Mouse (Mus musculus): ENCODE data around the gene Specc1l. TPM values are rescaled to one million over a fixed set of nuclear protein-coding genes. Genes with fewer than 3 reads are reported as not detected.
A peak's percentile ranks its signal among the peaks of the same experiment; 100 is the strongest.

Gene Specc1l
- polyA plus RNA-seq, 1 experiment, result 17.7 TPM

- DNase-seq (ENCODE audit: low read depth in 1 of 2, low spot score in 2 of 2), result peak in 1 of 2 experiments; percentile 28
- 5% methylated on average over 9 of the region's 9 CpGs for WGBS
- H3K4me3 ChIP-seq (ENCODE audit: extremely low read depth, insufficient read depth, insufficient read length), result peak overlapping the region; percentile 90
Measured at GRCm38 (mm10) chr10:75316472-75316871, 104.6 kb downstream of the Specc1l start.

GRCm38 (mm10) chr10:75316872-75316907, 104.8 kb downstream of the Specc1l start, which contains the start of gene Adora2a:
Adora2a (plus strand) TSS chr10:75316877.
- no peaks in the 10 kb centered on the region for H3K36me3 ChIP-seq (ENCODE audit: control insufficient read depth, insufficient read depth, low read length)

More at GRCm38 (mm10) chr10:75316472-75316871, 104.6 kb downstream of the Specc1l start:
- no peaks in the 10 kb centered on the region for H3K36me3 ChIP-seq (ENCODE audit: control insufficient read depth, insufficient read depth, low read length)
- peaks cover 36% of the 10 kb centered on the region; the same call in 1 of the 2 replicates for H3K4me1 ChIP-seq (ENCODE audit: control insufficient read depth, insufficient read depth, insufficient read length)
- H3K27me3 ChIP-seq (ENCODE audit: control insufficient read depth, insufficient read depth, low read length), result peaks cover 4% of the 10 kb centered on the region; the same call in 1 of the 2 replicates
- H3K27ac ChIP-seq (ENCODE audit: insufficient read depth, low read length), result no peak overlapping the region
- TF ChIP-seq CTCF (IDR thresholded peaks at IDR 0.05; ENCODE audit: extremely low read depth, insufficient read depth, insufficient read length, insufficient replicate concordance) (no peak), POLR2A (IDR thresholded peaks at IDR 0.05; ENCODE audit: low read depth, low read length) (no peak)

GRCm38 (mm10) chr10:75316908-75317761, 105.3 kb downstream of the Specc1l start:
- H3K27me3 ChIP-seq (ENCODE audit: control insufficient read depth, insufficient read depth, low read length), result peaks cover 4% of the 10 kb centered on the region; the same call in 1 of the 2 replicates

More at GRCm38 (mm10) chr10:75316872-75316907, 104.8 kb downstream of the Specc1l start, which contains the start of gene Adora2a:
- peak within 1 kb of the TSS; percentile 90 for H3K4me3 ChIP-seq (ENCODE audit: extremely low read depth, insufficient read depth, insufficient read length)
- no peak for DNase-seq (ENCODE audit: low read depth in 1 of 2, low spot score in 2 of 2)
- 0% methylated on average over 3 of the region's 4 CpGs for WGBS
- H3K4me1 ChIP-seq (ENCODE audit: control insufficient read depth, insufficient read depth, insufficient read length), result peaks cover 36% of the 10 kb centered on the region; the same call in 1 of the 2 replicates
- H3K27me3 ChIP-seq (ENCODE audit: control insufficient read depth, insufficient read depth, low read length), result peaks cover 4% of the 10 kb centered on the region; the same call in 1 of the 2 replicates
- H3K27ac ChIP-seq (ENCODE audit: insufficient read depth, low read length), result peak within 1 kb of the TSS; percentile 87
- no peak for TF ChIP-seq POLR2A (IDR thresholded peaks at IDR 0.05; ENCODE audit: low read depth, low read length)
- TF ChIP-seq CTCF (IDR thresholded peaks at IDR 0.05; ENCODE audit: extremely low read depth, insufficient read depth, insufficient read length, insufficient replicate concordance), result no peak

GRCm38 (mm10) chr10:75318206-75318605, 106.3 kb downstream of the Specc1l start:
- Histone ChIP-seq H3K27me3 (ENCODE audit: control insufficient read depth, insufficient read depth, low read length) (peaks cover 4% of the 10 kb centered on the region; the same call in 1 of the 2 replicates), H3K27ac (ENCODE audit: insufficient read depth, low read length) (peak overlapping the region; percentile 87; the same call in 1 of the 2 replicates), H3K4me1 (ENCODE audit: control insufficient read depth, insufficient read depth, insufficient read length) (peaks cover 36% of the 10 kb centered on the region; the same call in 1 of the 2 replicates), H3K36me3 (ENCODE audit: control insufficient read depth, insufficient read depth, low read length) (no peaks in the 10 kb centered on the region), H3K4me3 (ENCODE audit: extremely low read depth, insufficient read depth, insufficient read length) (peak overlapping the region; percentile 90)
- no peak for DNase-seq (ENCODE audit: low read depth in 1 of 2, low spot score in 2 of 2)
- 68% methylated on average over 6 of the region's 6 CpGs for WGBS
- TF ChIP-seq POLR2A (IDR thresholded peaks at IDR 0.05; ENCODE audit: low read depth, low read length) (no peak), CTCF (IDR thresholded peaks at IDR 0.05; ENCODE audit: extremely low read depth, insufficient read depth, insufficient read length, insufficient replicate concordance) (no peak)

More at GRCm38 (mm10) chr10:75316908-75317761, 105.3 kb downstream of the Specc1l start:
- no peaks in the 10 kb centered on the region for H3K36me3 ChIP-seq (ENCODE audit: control insufficient read depth, insufficient read depth, low read length)
- TF ChIP-seq POLR2A (IDR thresholded peaks at IDR 0.05; ENCODE audit: low read depth, low read length), result peak; percentile 15; the same call in 1 of the 2 replicates
- peak; percentile 71 for TF ChIP-seq CTCF (IDR thresholded peaks at IDR 0.05; ENCODE audit: extremely low read depth, insufficient read depth, insufficient read length, insufficient replicate concordance)
- WGBS, result 1% methylated on average over 68 of the region's 81 CpGs
- peak overlapping the region; percentile 90 for H3K4me3 ChIP-seq (ENCODE audit: extremely low read depth, insufficient read depth, insufficient read length)
- peaks cover 36% of the 10 kb centered on the region; the same call in 1 of the 2 replicates for H3K4me1 ChIP-seq (ENCODE audit: control insufficient read depth, insufficient read depth, insufficient read length)
- DNase-seq (ENCODE audit: low read depth in 1 of 2, low spot score in 2 of 2), result peak in 1 of 2 experiments; percentile 79
- H3K27ac ChIP-seq (ENCODE audit: insufficient read depth, low read length), result peak overlapping the region; percentile 87

GRCm38 (mm10) chr10:75320321-75320720, 108.4 kb downstream of the Specc1l start:
- peak overlapping the region; percentile 48; the same call in 1 of the 2 replicates for H3K27ac ChIP-seq (ENCODE audit: insufficient read depth, low read length)
- 4% methylated on average over 4 of the region's 4 CpGs for WGBS
- H3K4me3 ChIP-seq (ENCODE audit: extremely low read depth, insufficient read depth, insufficient read length), result peak overlapping the region; percentile 12; the same call in 1 of the 2 replicates
- no peaks in the 10 kb centered on the region for H3K36me3 ChIP-seq (ENCODE audit: control insufficient read depth, insufficient read depth, low read length)
- peak; percentile 32 to 56 for DNase-seq (ENCODE audit: low read depth in 1 of 2, low spot score in 2 of 2)
- H3K4me1 ChIP-seq (ENCODE audit: control insufficient read depth, insufficient read depth, insufficient read length), result peaks cover 44% of the 10 kb centered on the region
- H3K27me3 ChIP-seq (ENCODE audit: control insufficient read depth, insufficient read depth, low read length), result peaks cover 4% of the 10 kb centered on the region; the same call in 1 of the 2 replicates
- TF ChIP-seq POLR2A (IDR thresholded peaks at IDR 0.05; ENCODE audit: low read depth, low read length) (no peak), CTCF (IDR thresholded peaks at IDR 0.05; ENCODE audit: extremely low read depth, insufficient read depth, insufficient read length, insufficient replicate concordance) (no peak)

- no peak overlapping the region for H3K4me3 ChIP-seq (ENCODE audit: extremely low read depth, insufficient read depth, insufficient read length)
- H3K36me3 ChIP-seq (ENCODE audit: control insufficient read depth, insufficient read depth, low read length), result no peaks in the 10 kb centered on the region
- H3K4me1 ChIP-seq (ENCODE audit: control insufficient read depth, insufficient read depth, insufficient read length), result peaks cover 48% of the 10 kb centered on the region
- H3K27ac ChIP-seq (ENCODE audit: insufficient read depth, low read length), result no peak overlapping the region
- no peak for DNase-seq (ENCODE audit: low read depth in 1 of 2, low spot score in 2 of 2)
- TF ChIP-seq CTCF (IDR thresholded peaks at IDR 0.05; ENCODE audit: extremely low read depth, insufficient read depth, insufficient read length, insufficient replicate concordance), result no peak
- TF ChIP-seq POLR2A (IDR thresholded peaks at IDR 0.05; ENCODE audit: low read depth, low read length), result no peak
- WGBS, result 77% methylated on average over 6 of the region's 6 CpGs
- no peaks in the 10 kb centered on the region for H3K27me3 ChIP-seq (ENCODE audit: control insufficient read depth, insufficient read depth, low read length)
Measured at GRCm38 (mm10) chr10:75322966-75323365, 111.1 kb downstream of the Specc1l start.

GRCm38 (mm10) chr10:75323986-75324385, 112.1 kb downstream of the Specc1l start:
- peaks cover 44% of the 10 kb centered on the region for H3K4me1 ChIP-seq (ENCODE audit: control insufficient read depth, insufficient read depth, insufficient read length)

More at GRCm38 (mm10) chr10:75323986-75324385, 112.1 kb downstream of the Specc1l start:
- 57% methylated on average over 8 of the region's 8 CpGs for WGBS
- no peaks in the 10 kb centered on the region for H3K36me3 ChIP-seq (ENCODE audit: control insufficient read depth, insufficient read depth, low read length)
- no peak for TF ChIP-seq POLR2A (IDR thresholded peaks at IDR 0.05; ENCODE audit: low read depth, low read length)
- TF ChIP-seq CTCF (IDR thresholded peaks at IDR 0.05; ENCODE audit: extremely low read depth, insufficient read depth, insufficient read length, insufficient replicate concordance), result no peak
- no peak overlapping the region for H3K27ac ChIP-seq (ENCODE audit: insufficient read depth, low read length)
- no peak overlapping the region for H3K4me3 ChIP-seq (ENCODE audit: extremely low read depth, insufficient read depth, insufficient read length)
- no peak for DNase-seq (ENCODE audit: low read depth in 1 of 2, low spot score in 2 of 2)
- no peaks in the 10 kb centered on the region for H3K27me3 ChIP-seq (ENCODE audit: control insufficient read depth, insufficient read depth, low read length)

Data from spleen, adult 2 months (tissue).